In genomic region chr5:142576832-142577231, GRCm38 (mm10) we compare ENCODE assay signal across 14 mouse cellular contexts. TPM values are rescaled to one million over a fixed set of nuclear protein-coding genes. Genes with fewer than 3 reads are reported as not detected.
DNase-seq lines count a peak whose midpoint lies in the region; ATAC-seq and TF ChIP-seq lines count a peak whose summit lies in the region.
"Had no signal": no experiment of that assay in that cellular context is flagged by ENCODE, and none has a peak within 500 bp of the region (broad histone marks: within the 10 kb centered on the region; RNA-seq: fewer than 3 reads in every experiment).

No protein-coding gene starts in this region.

- WGBS in forebrain, embryonic 15.5 days, result 71% methylated on average over 7 of the region's 7 CpGs
- 85% methylated on average over 7 of the region's 7 CpGs for WGBS in forebrain, embryonic 12.5 days
- 81% methylated on average over 7 of the region's 7 CpGs for WGBS in kidney, embryonic 16.5 days

- H3K27ac ChIP-seq in forebrain, embryonic 15.5 days (replicated peaks), result peak overlapping the region; percentile 53
- H3K27ac ChIP-seq in forebrain, embryonic 12.5 days, result no peak overlapping the region
- H3K27ac ChIP-seq in kidney, embryonic 16.5 days (ENCODE audit: low read length), result no peak overlapping the region
- H3K27ac ChIP-seq in MEL (ENCODE audit: control insufficient read depth, low read depth, low read length), result no peak overlapping the region
- H3K27ac ChIP-seq: embryonic facial prominence, embryonic 15.5 days; hindbrain, embryonic 14.5 days; liver, embryonic 13.5 days had no signal

- peak; percentile 14 for DNase-seq in kidney, postnatal 14 days
- peak; percentile 19 for DNase-seq in MEL (ENCODE audit: low read depth, low spot score)
- DNase-seq in adrenal gland, postnatal 36 days, result peak; percentile 86 to 90
- no peak for DNase-seq in thymus, postnatal 36 days
- DNase-seq in thymus, postnatal 25 days, result no peak
- DNase-seq: B cell, adult 2 months; cerebellum, adult 8-10 months; liver, embryonic 13.5 days had no signal

- H3K79me2 ChIP-seq in MEL (ENCODE audit: control insufficient read depth, insufficient read depth, low read length, poor library complexity), result no peaks in the 10 kb centered on the region

- no peak overlapping the region for H3K4me3 ChIP-seq in forebrain, embryonic 15.5 days
- H3K4me3 ChIP-seq in forebrain, embryonic 12.5 days (replicated peaks), result no peak overlapping the region
- no peak overlapping the region for H3K4me3 ChIP-seq in kidney, embryonic 16.5 days (ENCODE audit: low read length)
- H3K4me3 ChIP-seq in MEL (ENCODE audit: control insufficient read depth in 1 of 2, insufficient read depth in 1 of 2, low read depth in 2 of 2, low read length in 2 of 2), result no peak overlapping the region
- H3K4me3 ChIP-seq: embryonic facial prominence, embryonic 15.5 days; liver, embryonic 13.5 days had no signal

- no peak for TF ChIP-seq POLR2A in MEL (IDR thresholded peaks at IDR 0.05; ENCODE audit: control insufficient read depth in 1 of 2, insufficient read depth in 1 of 2, low read depth in 1 of 2, low read length in 2 of 2, poor library complexity in 1 of 2)

- H3K9ac ChIP-seq in forebrain, embryonic 15.5 days (replicated peaks), result no peak overlapping the region
- H3K9ac ChIP-seq in forebrain, embryonic 12.5 days, result no peak overlapping the region
- H3K9ac ChIP-seq in kidney, embryonic 16.5 days (replicated peaks; ENCODE audit: low read length), result no peak overlapping the region
- H3K9ac ChIP-seq in MEL (ENCODE audit: control insufficient read depth, low read depth, low read length, poor library complexity, severe bottlenecking), result no peak overlapping the region
- H3K9ac ChIP-seq: embryonic facial prominence, embryonic 15.5 days; hindbrain, embryonic 14.5 days; liver, embryonic 13.5 days had no signal

- H3K4me2 ChIP-seq in forebrain, embryonic 15.5 days (replicated peaks), result no peak overlapping the region
- no peak overlapping the region for H3K4me2 ChIP-seq in forebrain, embryonic 12.5 days
- no peak overlapping the region for H3K4me2 ChIP-seq in kidney, embryonic 16.5 days (replicated peaks; ENCODE audit: low read depth, low read length)
- H3K4me2 ChIP-seq: embryonic facial prominence, embryonic 15.5 days; hindbrain, embryonic 14.5 days; liver, embryonic 13.5 days had no signal

- H3K36me3 ChIP-seq in forebrain, embryonic 15.5 days, result peaks cover 20% of the 10 kb centered on the region
- H3K36me3 ChIP-seq in forebrain, embryonic 12.5 days (replicated peaks), result no peaks in the 10 kb centered on the region; the same call in 1 of the 2 replicates
- H3K36me3 ChIP-seq in kidney, embryonic 16.5 days (ENCODE audit: insufficient read depth, low read length), result no peaks in the 10 kb centered on the region
- H3K36me3 ChIP-seq in MEL (ENCODE audit: control insufficient read depth in 1 of 2, insufficient read depth in 2 of 2, low read length in 2 of 2), result no peaks in the 10 kb centered on the region
- H3K36me3 ChIP-seq: embryonic facial prominence, embryonic 15.5 days had no signal

- TF ChIP-seq RAD21 in MEL (IDR thresholded peaks at IDR 0.05; ENCODE audit: low read depth, low read length), result no peak

- H3K4me1 ChIP-seq in forebrain, embryonic 15.5 days, result peaks cover 11% of the 10 kb centered on the region
- no peaks in the 10 kb centered on the region; the same call in 1 of the 2 replicates for H3K4me1 ChIP-seq in forebrain, embryonic 12.5 days
- no peaks in the 10 kb centered on the region for H3K4me1 ChIP-seq in kidney, embryonic 16.5 days (ENCODE audit: insufficient read depth, low read length)
- peaks cover 0 to 7% of the 10 kb centered on the region in 2 experiments; a peak in 1 of 4 replicates for H3K4me1 ChIP-seq in MEL (ENCODE audit: control insufficient read depth in 1 of 2, insufficient read depth in 2 of 2, low read length in 2 of 2)
- H3K4me1 ChIP-seq: embryonic facial prominence, embryonic 15.5 days; liver, embryonic 13.5 days had no signal

- H3K27me3 ChIP-seq in forebrain, embryonic 15.5 days, result no peaks in the 10 kb centered on the region
- H3K27me3 ChIP-seq in forebrain, embryonic 12.5 days, result no peaks in the 10 kb centered on the region
- H3K27me3 ChIP-seq in kidney, embryonic 16.5 days (ENCODE audit: insufficient read depth, low read length), result no peaks in the 10 kb centered on the region
- H3K27me3 ChIP-seq in MEL (ENCODE audit: control insufficient read depth in 1 of 2, insufficient read depth in 2 of 2, low read length in 2 of 2), result no peaks in the 10 kb centered on the region
- H3K27me3 ChIP-seq: embryonic facial prominence, embryonic 15.5 days; liver, embryonic 13.5 days had no signal

- peak in 1 of 2 experiments; percentile 24; a peak in 1 of 4 replicates for TF ChIP-seq EP300 in MEL (IDR thresholded peaks at IDR 0.05; ENCODE audit: low read depth in 1 of 2, low read length in 2 of 2)

- no peak for ATAC-seq in forebrain, embryonic 15.5 days (replicated peaks)
- ATAC-seq in forebrain, embryonic 12.5 days (ENCODE audit: low FRiP score), result no peak
- no peak for ATAC-seq in kidney, embryonic 16.5 days (ENCODE audit: low FRiP score, low TSS enrichment)

- TF ChIP-seq CTCF in MEL (IDR thresholded peaks at IDR 0.05 in 2 of 3, conservative IDR thresholded peaks at IDR 0.05 in 1 of 3; ENCODE audit: control insufficient read depth in 1 of 3, insufficient read depth in 1 of 3, low read depth in 2 of 3, low read length in 3 of 3, poor library complexity in 1 of 3, severe bottlenecking in 1 of 3), result no peak

- no peaks in the 10 kb centered on the region for H3K9me3 ChIP-seq in forebrain, embryonic 15.5 days
- H3K9me3 ChIP-seq in forebrain, embryonic 12.5 days, result peaks cover 11% of the 10 kb centered on the region; the same call in 1 of the 2 replicates
- peaks cover 10% of the 10 kb centered on the region for H3K9me3 ChIP-seq in kidney, embryonic 16.5 days (ENCODE audit: low read length)
- H3K9me3 ChIP-seq in MEL (replicated peaks; ENCODE audit: insufficient read depth, low read length), result no peaks in the 10 kb centered on the region
- H3K9me3 ChIP-seq: embryonic facial prominence, embryonic 15.5 days had no signal

TF ChIP-seq in MEL, 35 proteins besides CTCF, POLR2A, EP300 and RAD21:
- TF ChIP-seq BHLHE40 (IDR thresholded peaks at IDR 0.05; ENCODE audit: borderline replicate concordance, low read depth, low read length) (peak; percentile 90), ELF1 (IDR thresholded peaks at IDR 0.05; ENCODE audit: low read depth, low read length) (no peak), TBP (IDR thresholded peaks at IDR 0.05; ENCODE audit: low read depth, low read length) (no peak), GATA1 (IDR thresholded peaks at IDR 0.05; ENCODE audit: low read depth, low read length) (peak; percentile 52; the same call in 1 of the 2 replicates), MYB (IDR thresholded peaks at IDR 0.05; ENCODE audit: low read depth, low read length) (no peak), TCF12 (IDR thresholded peaks at IDR 0.05; ENCODE audit: low read depth, low read length) (peak; percentile 55; the same call in 1 of the 2 replicates), ETS1 (IDR thresholded peaks at IDR 0.05; ENCODE audit: low read depth, low read length) (peak; percentile 75)

RNA-seq across cellular contexts. Expression of gene Radil, which starts 25.9 kb away (rescaled TPM):
- polyA plus RNA-seq in forebrain, embryonic 15.5 days (2015; fragmentation: Nextera tagmentation; extraction: Ambion mirVana), result 11.0 and 14.4 TPM in 2 replicates
- polyA plus RNA-seq in forebrain, embryonic 12.5 days (2016; fragmentation: Nextera tagmentation; extraction: Ambion mirVana), result 3.2 and 3.3 TPM in 2 replicates
- polyA plus RNA-seq in kidney, embryonic 16.5 days (2015; fragmentation: Nextera tagmentation; extraction: Ambion mirVana), result 2.6 and 4.2 TPM in 2 replicates
- 0.26 and 0.27 TPM in 2 replicates for total RNA-seq in MEL (2012; rRNA removed)
- under 1 TPM in 1 of 2 experiments, not detected in 1; 0.07 TPM for polyA plus RNA-seq in MEL (2012; ENCODE audit: insufficient read depth in 1 of 2, insufficient read length in 2 of 2, low read depth in 1 of 2, low replicate concordance in 2 of 2, missing spikeins in 1 of 2)
- 1 to 10 TPM; 3.3 to 5.5 TPM for total RNA-seq in adrenal gland, postnatal 36 days (2021)
- total RNA-seq: megakaryocyte, adult 5-6 weeks had no signal

RNA-seq across cellular contexts. Expression of gene Mmd2, which starts 31.8 kb away (rescaled TPM):
- polyA plus RNA-seq in forebrain, embryonic 15.5 days (2015; fragmentation: Nextera tagmentation; extraction: Ambion mirVana), result 76.8 and 79.9 TPM in 2 replicates
- 17.7 and 20.0 TPM in 2 replicates for polyA plus RNA-seq in forebrain, embryonic 12.5 days (2016; fragmentation: Nextera tagmentation; extraction: Ambion mirVana)
- 0.63 and 0.64 TPM in 2 replicates for polyA plus RNA-seq in kidney, embryonic 16.5 days (2015; fragmentation: Nextera tagmentation; extraction: Ambion mirVana)
- total RNA-seq in MEL (2012; rRNA removed), result not detected in 2 replicates
- polyA plus RNA-seq in MEL (2012; ENCODE audit: insufficient read depth in 1 of 2, insufficient read length in 2 of 2, low read depth in 1 of 2, low replicate concordance in 2 of 2, missing spikeins in 1 of 2), result not detected
- total RNA-seq in adrenal gland, postnatal 36 days (2021), result 10 to 100 TPM; 21.6 to 35.2 TPM
- total RNA-seq: megakaryocyte, adult 5-6 weeks had no signal

RNA-seq across cellular contexts. Expression of gene Papolb, which starts 47.0 kb away (rescaled TPM):
- 0.08 and 0.15 TPM in 2 replicates for polyA plus RNA-seq in forebrain, embryonic 15.5 days (2015; fragmentation: Nextera tagmentation; extraction: Ambion mirVana)
- polyA plus RNA-seq in forebrain, embryonic 12.5 days (2016; fragmentation: Nextera tagmentation; extraction: Ambion mirVana), result 0.10 and 0.19 TPM in 2 replicates
- polyA plus RNA-seq in kidney, embryonic 16.5 days (2015; fragmentation: Nextera tagmentation; extraction: Ambion mirVana), result 0.05 and 0.12 TPM in 2 replicates
- total RNA-seq in MEL (2012; rRNA removed), result not detected in 2 replicates
- polyA plus RNA-seq in MEL (2012; ENCODE audit: insufficient read depth in 1 of 2, insufficient read length in 2 of 2, low read depth in 1 of 2, low replicate concordance in 2 of 2, missing spikeins in 1 of 2), result not detected
- total RNA-seq in adrenal gland, postnatal 36 days (2021), result under 1 TPM in 1 of 2 experiments, not detected in 1; 0.36 TPM
- total RNA-seq: megakaryocyte, adult 5-6 weeks had no signal
- polyA plus RNA-seq: liver, embryonic 13.5 days had no signal

RNA-seq across cellular contexts. Expression of gene Wipi2, which starts 50.7 kb away (rescaled TPM):
- polyA plus RNA-seq in forebrain, embryonic 15.5 days (2015; fragmentation: Nextera tagmentation; extraction: Ambion mirVana), result 48.8 and 51.0 TPM in 2 replicates
- 59.7 and 60.4 TPM in 2 replicates for polyA plus RNA-seq in forebrain, embryonic 12.5 days (2016; fragmentation: Nextera tagmentation; extraction: Ambion mirVana)
- 51.6 TPM in 2 replicates for polyA plus RNA-seq in kidney, embryonic 16.5 days (2015; fragmentation: Nextera tagmentation; extraction: Ambion mirVana)
- 38.6 and 39.0 TPM in 2 replicates for total RNA-seq in MEL (2012; rRNA removed)
- polyA plus RNA-seq in MEL (2012; ENCODE audit: insufficient read depth in 1 of 2, insufficient read length in 2 of 2, low read depth in 1 of 2, low replicate concordance in 2 of 2, missing spikeins in 1 of 2), result 10 to 100 TPM; 53.6 to 74.7 TPM
- 100 to 1,000 TPM in 1 of 2 experiments, 10 to 100 TPM in 1; 95.2 to 104 TPM for total RNA-seq in adrenal gland, postnatal 36 days (2021)

Comparison
In these comparisons a context has a peak if more than half of its experiments do, and no peak if none do; other contexts are left out.
1. DNase-seq: peak in kidney, postnatal 14 days (single experiment), MEL (single experiment) and adrenal gland, postnatal 36 days (2 of 2); none in thymus, postnatal 36 days (0 of 2) and thymus, postnatal 25 days (single experiment).
2. RNA of gene Mmd2, which starts 31.8 kb away (polyA plus RNA-seq): 76.8 to 79.9 TPM in forebrain, embryonic 15.5 days and 17.7 to 20.0 TPM in forebrain, embryonic 12.5 days; 0.63 to 0.64 TPM in kidney, embryonic 16.5 days and not detected in MEL; every median in the first group is over 10 times any median in the second.